Mouse (Mus musculus) heart, embryonic 16.5 days (tissue): ENCODE data around the gene Syngap1. TPM values are rescaled to one million over a fixed set of nuclear protein-coding genes. Genes with fewer than 3 reads are reported as not detected.

Source experiments
- ATAC-seq: fragments of 200-750 bp; cut with Nextera tagmentation; replicated peaks from 2 replicates; pipeline ENCODE4 v1.8.0; 2017; ENCODE audit warnings: moderate number of reproducible peaks; ENCODE audit not compliant: insufficient read depth, low FRiP score; ENCODE audit errors: extremely low read depth
- H3K27ac ChIP-seq: fragments of 300-500 bp; sonication (generic); 2 replicates; pipeline ENCODE4 v1.5.1; 2014; ENCODE audit warnings: mild to moderate bottlenecking, low read length, control low read depth, moderate library complexity
- H3K27me3 ChIP-seq: fragments of 300-500 bp; sonication (generic); 2 replicates; pipeline ENCODE4 v1.6.1; 2014; ENCODE audit warnings: low read length, mixed read lengths; ENCODE audit not compliant: control insufficient read depth, insufficient read depth
- H3K36me3 ChIP-seq: fragments of 300-500 bp; sonication (generic); 2 replicates; pipeline ENCODE4 v1.6.1; 2014; ENCODE audit not compliant: control insufficient read depth, insufficient read depth
- H3K4me1 ChIP-seq: fragments of 300-500 bp; sonication (generic); 2 replicates; pipeline ENCODE4 v1.6.1; 2014; ENCODE audit warnings: low read length, mixed read lengths; ENCODE audit not compliant: control insufficient read depth, insufficient read depth
- H3K4me2 ChIP-seq: fragments of 300-500 bp; sonication (generic); 2 replicates; pipeline ENCODE4 v1.6.1; 2014; ENCODE audit warnings: low read depth, mild to moderate bottlenecking, control low read depth, low read length
- H3K4me3 ChIP-seq: fragments of 300-500 bp; sonication (generic); 2 replicates; pipeline ENCODE4 v1.5.1; 2014; ENCODE audit warnings: mild to moderate bottlenecking, control low read depth, low read length
- H3K9ac ChIP-seq: fragments of 300-500 bp; sonication (generic); 2 replicates; pipeline ENCODE4 v1.6.1; 2014; ENCODE audit warnings: low read length, control low read depth
- H3K9me3 ChIP-seq: fragments of 300-500 bp; sonication (generic); replicated peaks from 2 replicates; pipeline ENCODE4 v1.6.1; 2016; ENCODE audit warnings: low read length; ENCODE audit not compliant: control insufficient read depth
- WGBS: fragments of 180-500 bp; shearing (Covaris S2); extraction: QIAGEN DNeasy Blood & Tissue Kit; methylation state at CpG from one replicate; pipeline ENCODE4 v1.1.7; 2014; 5-methylcytosine and 5-hydroxymethylcytosine counted together
- polyA plus RNA-seq: library from polyadenylated mRNA; unstranded; fragments of >200 nt; fragmentation: Nextera tagmentation; extraction: Ambion mirVana; gene quantifications from 2 replicates; pipeline ENCODE4 v1.2.1, GENCODE M21; 2015

Gene Syngap1
- polyA plus RNA-seq, 1 experiment from 2014 or later: 1.2 TPM

DNA sequence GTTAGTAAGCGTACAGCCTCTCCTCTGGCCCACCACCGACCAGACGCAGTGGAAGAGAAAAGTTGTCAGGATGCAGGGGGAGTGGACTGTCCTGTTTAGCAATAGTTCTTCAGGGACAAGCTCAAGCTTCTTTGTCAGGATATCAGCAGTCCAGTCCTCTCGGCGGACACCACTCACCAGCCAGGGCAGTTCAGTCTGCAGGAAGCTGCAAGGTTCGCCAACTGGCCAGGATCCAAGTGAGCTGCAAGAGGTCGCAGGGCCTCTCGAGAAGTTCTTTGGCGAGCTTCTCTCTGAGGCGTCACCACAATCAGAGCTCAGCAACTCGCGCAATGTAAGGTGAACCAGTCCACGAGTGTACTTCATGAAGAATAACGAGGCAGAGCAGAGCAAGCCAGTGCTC lies 53.4 kb downstream of the Syngap1 start:
- Histone ChIP-seq H3K27ac (peak overlapping the region; percentile 74), H3K36me3 (no peaks in the 10 kb centered on the region), H3K9ac (no peak overlapping the region), H3K27me3 (no peaks in the 10 kb centered on the region), H3K4me3 (no peak overlapping the region), H3K4me2 (peak overlapping the region; percentile 1), H3K4me1 (peaks cover 13% of the 10 kb centered on the region), H3K9me3 (no peaks in the 10 kb centered on the region)
- WGBS: 24% methylated on average over 14 of the region's 14 CpGs
- peak; percentile 70 for ATAC-seq

GRCm38 (mm10) chr17:26995006-26995405 lies 54.0 kb downstream of the Syngap1 start:
- Histone ChIP-seq H3K27me3 (no peaks in the 10 kb centered on the region), H3K4me3 (no peak overlapping the region), H3K4me1 (peaks cover 13% of the 10 kb centered on the region), H3K36me3 (no peaks in the 10 kb centered on the region), H3K9ac (no peak overlapping the region), H3K4me2 (no peak overlapping the region), H3K9me3 (no peaks in the 10 kb centered on the region), H3K27ac (peak overlapping the region; percentile 74)
- WGBS: 75% methylated on average over 6 of the region's 6 CpGs
- ATAC-seq: 0 out of 2 replicates have a peak, but pooled peaks have one; percentile 9

- Histone ChIP-seq H3K4me3 (no peak overlapping the region), H3K4me2 (no peak overlapping the region), H3K36me3 (no peaks in the 10 kb centered on the region), H3K9ac (no peak overlapping the region), H3K4me1 (peaks cover 13% of the 10 kb centered on the region), H3K27me3 (no peaks in the 10 kb centered on the region), H3K9me3 (no peaks in the 10 kb centered on the region), H3K27ac (peak overlapping the region; percentile 74)
- peak; percentile 19; the same call in 1 of the 2 replicates for ATAC-seq
- WGBS: 39% methylated on average over 8 of the region's 8 CpGs
Observed at GRCm38 (mm10) chr17:26995562-26995961, 54.5 kb downstream of the Syngap1 start.

- no peaks in the 10 kb centered on the region for H3K36me3 ChIP-seq
- no peaks in the 10 kb centered on the region for H3K27me3 ChIP-seq
- peaks cover 13% of the 10 kb centered on the region for H3K4me1 ChIP-seq
- H3K9me3 ChIP-seq: no peaks in the 10 kb centered on the region
- ATAC-seq: no peak
- H3K9ac ChIP-seq: no peak overlapping the region
- H3K4me3 ChIP-seq: no peak overlapping the region
- 74% methylated on average over 4 of the region's 4 CpGs for WGBS
- H3K4me2 ChIP-seq: no peak overlapping the region
- H3K27ac ChIP-seq: no peak overlapping the region
Observed at GRCm38 (mm10) chr17:26997661-26998060, 56.6 kb downstream of the Syngap1 start.

GRCm38 (mm10) chr17:26998283-26998682 lies 57.2 kb downstream of the Syngap1 start:
- no peak overlapping the region for H3K9ac ChIP-seq
- no peak overlapping the region for H3K4me2 ChIP-seq
- H3K4me3 ChIP-seq: no peak overlapping the region
- H3K27me3 ChIP-seq: no peaks in the 10 kb centered on the region
- WGBS: 59% methylated on average over 15 of the region's 15 CpGs
- no peak overlapping the region for H3K27ac ChIP-seq
- H3K9me3 ChIP-seq: no peaks in the 10 kb centered on the region
- peaks cover 13% of the 10 kb centered on the region for H3K4me1 ChIP-seq
- no peaks in the 10 kb centered on the region for H3K36me3 ChIP-seq
- no peak for ATAC-seq

DNA sequence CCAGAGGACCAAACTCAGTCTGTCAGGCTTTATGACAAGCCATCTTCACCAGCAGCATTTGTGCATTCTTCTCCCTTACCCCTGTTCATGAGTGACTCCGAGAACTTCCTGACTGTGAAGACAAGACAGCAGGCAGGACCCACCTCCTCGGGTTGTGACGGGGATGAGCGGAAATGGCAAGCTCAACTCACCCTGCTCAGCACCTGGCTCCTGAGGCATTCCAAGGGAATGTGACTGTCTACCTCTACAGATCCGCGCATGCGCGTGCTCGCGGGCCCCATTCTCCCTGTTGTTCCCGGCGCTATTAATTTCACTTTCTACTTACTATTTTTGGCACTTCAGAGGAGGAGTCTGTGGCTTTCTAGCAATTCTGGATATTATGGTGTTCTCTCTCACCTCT lies 58.9 kb downstream of the Syngap1 start:
- ATAC-seq: no peak

GRCm38 (mm10) chr17:27001151-27001550 lies 60.1 kb downstream of the Syngap1 start:
- no peak for ATAC-seq
- no peak overlapping the region for H3K27ac ChIP-seq
- 76% methylated on average over 7 of the region's 7 CpGs for WGBS

More for the DNA sequence above, 58.9 kb downstream of the Syngap1 start:
- peak overlapping the region; percentile 36; the same call in 1 of the 2 replicates for H3K9ac ChIP-seq
- no peaks in the 10 kb centered on the region for H3K27me3 ChIP-seq
- no peaks in the 10 kb centered on the region for H3K36me3 ChIP-seq
- H3K4me1 ChIP-seq: peaks cover 10% of the 10 kb centered on the region
- no peak overlapping the region for H3K4me3 ChIP-seq
- H3K27ac ChIP-seq: no peak overlapping the region
- 0 out of 2 replicates have a peak, but pooled peaks cover 2% of the 10 kb centered on the region for H3K9me3 ChIP-seq
- WGBS: 59% methylated on average over 12 of the region's 12 CpGs
- H3K4me2 ChIP-seq: peak overlapping the region; percentile 36

GRCm38 (mm10) chr17:27001889-27002288 lies 60.8 kb downstream of the Syngap1 start:
- H3K36me3 ChIP-seq: no peaks in the 10 kb centered on the region
- H3K4me1 ChIP-seq: no peaks in the 10 kb centered on the region; the same call in none of the 2 replicates
- WGBS: 52% methylated on average over 6 of the region's 6 CpGs
- no peaks in the 10 kb centered on the region for H3K27me3 ChIP-seq
- H3K27ac ChIP-seq: no peak overlapping the region
- no peak overlapping the region for H3K9ac ChIP-seq
- no peak overlapping the region for H3K4me3 ChIP-seq
- no peak overlapping the region for H3K4me2 ChIP-seq
- ATAC-seq: no peak
- 0 out of 2 replicates have a peak, but pooled peaks cover 6% of the 10 kb centered on the region for H3K9me3 ChIP-seq

More at GRCm38 (mm10) chr17:27001151-27001550, 60.1 kb downstream of the Syngap1 start:
- no peaks in the 10 kb centered on the region for H3K36me3 ChIP-seq
- no peak overlapping the region for H3K4me3 ChIP-seq
- no peak overlapping the region for H3K9ac ChIP-seq
- H3K9me3 ChIP-seq: 0 out of 2 replicates have a peak, but pooled peaks cover 2% of the 10 kb centered on the region
- no peak overlapping the region for H3K4me2 ChIP-seq
- H3K27me3 ChIP-seq: no peaks in the 10 kb centered on the region
- H3K4me1 ChIP-seq: peaks cover under 1% of the 10 kb centered on the region

DNA sequence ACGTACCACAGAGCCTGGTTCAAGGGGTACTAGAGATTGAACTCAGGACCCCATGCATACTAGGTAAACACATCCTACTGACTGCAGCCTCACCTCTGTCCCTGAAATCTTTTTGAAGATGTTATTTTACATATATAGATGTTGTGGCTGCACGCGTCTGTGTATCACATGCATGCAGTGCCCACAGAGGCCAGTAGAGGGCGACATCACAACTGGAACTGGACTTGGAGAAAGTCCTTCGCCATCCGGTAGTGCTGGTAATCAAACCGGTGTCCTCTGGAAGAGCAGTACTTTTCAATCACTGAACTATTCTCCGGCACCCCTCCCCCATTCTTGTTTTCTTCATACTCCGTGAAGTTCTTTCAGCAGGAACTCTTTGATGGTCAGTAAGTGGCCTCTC lies 63.4 kb downstream of the Syngap1 start:
- H3K27me3 ChIP-seq: no peaks in the 10 kb centered on the region
- H3K27ac ChIP-seq: no peak overlapping the region
- H3K4me1 ChIP-seq: no peaks in the 10 kb centered on the region; the same call in 1 of the 2 replicates
- no peak overlapping the region for H3K4me2 ChIP-seq
- WGBS: 29% methylated on average over 9 of the region's 9 CpGs
- H3K9ac ChIP-seq: no peak overlapping the region
- H3K4me3 ChIP-seq: no peak overlapping the region
- ATAC-seq: no peak
- H3K36me3 ChIP-seq: no peaks in the 10 kb centered on the region
- 0 out of 2 replicates have a peak, but pooled peaks cover 6% of the 10 kb centered on the region for H3K9me3 ChIP-seq
